In the genomic region with DNA sequence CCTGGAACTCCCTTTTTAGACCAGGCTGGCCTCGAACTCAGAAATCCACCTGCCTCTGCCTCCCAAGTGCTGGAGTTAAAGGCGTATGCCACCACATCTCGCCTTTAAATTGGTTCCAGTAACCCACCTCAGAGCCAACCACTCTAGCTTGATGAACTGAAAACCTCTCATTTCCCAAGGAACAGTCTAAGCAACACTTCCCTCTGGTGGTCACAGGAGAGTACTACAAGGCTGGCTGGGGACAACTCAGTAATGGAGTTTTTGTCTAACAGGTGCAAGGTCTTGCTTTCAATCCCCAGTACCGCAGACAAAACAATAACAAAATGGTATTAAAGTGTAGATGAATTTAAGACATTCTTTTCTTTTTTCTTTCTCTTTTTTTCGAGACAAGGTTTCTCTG, we compare ENCODE assay signal across 10 mouse cellular contexts. TPM values are rescaled to one million over a fixed set of nuclear protein-coding genes. Genes with fewer than 3 reads are reported as not detected.
A peak's percentile ranks its signal among the peaks of the same experiment; 100 is the strongest.
DNase-seq lines count a peak whose midpoint lies in the region; ATAC-seq lines count a peak whose summit lies in the region.
"Had no signal": no experiment of that assay in that cellular context is flagged by ENCODE, and none has a peak within 500 bp of the region (broad histone marks: within the 10 kb centered on the region; RNA-seq: fewer than 3 reads in every experiment).

No protein-coding gene starts in this region.

- peak; percentile 27 to 74 for DNase-seq in heart, adult 18-20 months
- no peak for DNase-seq in heart, postnatal 25 days (ENCODE audit: low spot score)
- DNase-seq in CD4-positive, CD25-positive, alpha-beta regulatory T cell, adult 2 months (ENCODE audit: low read depth, low spot score) = peak; percentile 74
- peak; percentile 66 for DNase-seq in adrenal gland, postnatal 14 days
- peak; percentile 48 for DNase-seq in forelimb bud, embryonic 11.5 days (ENCODE audit: low read depth, low spot score)
- peak; percentile 36 to 62 for DNase-seq in layer of hippocampus, postnatal 25 days (ENCODE audit: extremely low spot score in 1 of 2, low spot score in 1 of 2)
- peak; percentile 56 for DNase-seq in neural tube, embryonic 11.5 days (ENCODE audit: low spot score)
- peak; percentile 66 for DNase-seq in thymus, postnatal 0 days (ENCODE audit: low spot score)

- H3K4me1 ChIP-seq in neural tube, embryonic 11.5 days (ENCODE audit: control insufficient read depth, insufficient read depth, low read length) = no peaks in the 10 kb centered on the region
- H3K4me1 ChIP-seq: embryonic facial prominence, embryonic 12.5 days had no signal

- no peak overlapping the region for H3K9ac ChIP-seq in neural tube, embryonic 11.5 days (ENCODE audit: low read length)
- H3K9ac ChIP-seq: embryonic facial prominence, embryonic 12.5 days had no signal

- ATAC-seq in neural tube, embryonic 11.5 days (ENCODE audit: insufficient read depth, low FRiP score, low TSS enrichment) = no peak

- no peaks in the 10 kb centered on the region for H3K27me3 ChIP-seq in neural tube, embryonic 11.5 days (ENCODE audit: control insufficient read depth, insufficient read depth, low read length)

- no peaks in the 10 kb centered on the region for H3K9me3 ChIP-seq in neural tube, embryonic 11.5 days (ENCODE audit: control insufficient read depth, low read length)
- H3K9me3 ChIP-seq: embryonic facial prominence, embryonic 12.5 days had no signal

- H3K4me3 ChIP-seq in neural tube, embryonic 11.5 days (ENCODE audit: low read depth, low read length) = no peak overlapping the region
- H3K4me3 ChIP-seq: embryonic facial prominence, embryonic 12.5 days had no signal

- H3K4me2 ChIP-seq in neural tube, embryonic 11.5 days (ENCODE audit: low read depth) = no peak overlapping the region
- H3K4me2 ChIP-seq: embryonic facial prominence, embryonic 12.5 days had no signal

- no peaks in the 10 kb centered on the region for H3K36me3 ChIP-seq in neural tube, embryonic 11.5 days (ENCODE audit: control insufficient read depth, insufficient read depth, low read length)
- H3K36me3 ChIP-seq: embryonic facial prominence, embryonic 12.5 days had no signal

- 51% methylated on average over 5 of the region's 5 CpGs for WGBS in neural tube, embryonic 11.5 days

- no peak overlapping the region for H3K27ac ChIP-seq in neural tube, embryonic 11.5 days (ENCODE audit: low read depth, low read length)
- H3K27ac ChIP-seq: embryonic facial prominence, embryonic 12.5 days; macrophage had no signal

- intact Hi-C loops in heart, postnatal 25 days (cut with DNase I) = loop anchor here (10.0 kb wide), 1 partner anchor 157 kb away; no protein-coding TSS in a partner anchor

RNA-seq across cellular contexts. Expression of a gene that starts 22.2 kb away (rescaled TPM):
- not detected for total RNA-seq in heart, adult 18-20 months (2021)
- not detected for total RNA-seq in heart, postnatal 25 days (2021)
- total RNA-seq in adrenal gland, postnatal 14 days (2021) = not detected in 2 replicates
- total RNA-seq in layer of hippocampus, postnatal 25 days (2021) = under 1 TPM; 0.30 to 0.87 TPM
- not detected in 2 replicates for polyA plus RNA-seq in neural tube, embryonic 11.5 days (2014; fragmentation: Nextera tagmentation; extraction: Ambion mirVana)
- polyA plus RNA-seq in thymus, postnatal 0 days (2015; fragmentation: Nextera tagmentation; extraction: Ambion mirVana) = 0.38 and 1.2 TPM in 2 replicates
- polyA plus RNA-seq: macrophage had no signal

RNA-seq across cellular contexts. Expression of a gene that starts 22.4 kb away (rescaled TPM):
- total RNA-seq in heart, adult 18-20 months (2021) = not detected
- total RNA-seq in heart, postnatal 25 days (2021) = not detected
- total RNA-seq in adrenal gland, postnatal 14 days (2021) = 0.15 and 0.19 TPM in 2 replicates
- total RNA-seq in layer of hippocampus, postnatal 25 days (2021) = under 1 TPM in 1 of 2 experiments, not detected in 1; 0.52 TPM
- polyA plus RNA-seq in neural tube, embryonic 11.5 days (2014; fragmentation: Nextera tagmentation; extraction: Ambion mirVana) = 0.35 TPM in 1 of 2 replicates, not detected in the other
- polyA plus RNA-seq in thymus, postnatal 0 days (2015; fragmentation: Nextera tagmentation; extraction: Ambion mirVana) = 0.82 and 1.5 TPM in 2 replicates
- polyA plus RNA-seq: macrophage had no signal

RNA-seq across cellular contexts. Expression of a gene that starts 38.0 kb away (rescaled TPM):
- total RNA-seq in heart, adult 18-20 months (2021) = under 1 TPM; 0.20 to 0.54 TPM
- under 1 TPM in 1 of 2 experiments, not detected in 1; 0.25 TPM for total RNA-seq in heart, postnatal 25 days (2021)
- 0.19 and 0.90 TPM in 2 replicates for total RNA-seq in adrenal gland, postnatal 14 days (2021)
- under 1 TPM in 1 of 2 experiments, not detected in 1; 0.21 TPM for total RNA-seq in layer of hippocampus, postnatal 25 days (2021)
- 0.13 TPM in 1 of 2 replicates, not detected in the other for polyA plus RNA-seq in neural tube, embryonic 11.5 days (2014; fragmentation: Nextera tagmentation; extraction: Ambion mirVana)
- polyA plus RNA-seq in thymus, postnatal 0 days (2015; fragmentation: Nextera tagmentation; extraction: Ambion mirVana) = 2.5 and 2.9 TPM in 2 replicates
- polyA plus RNA-seq: embryonic facial prominence, embryonic 12.5 days had no signal
